Mouse (Mus musculus) intestine, embryonic 15.5 days (tissue): Measurements from ENCODE around the gene Neu2. TPM values are rescaled to one million over a fixed set of nuclear protein-coding genes. Genes with fewer than 3 reads are reported as not detected.
"Not testable (repeated sequence)": the region's sequence is repeated elsewhere in the genome, so short reads cannot be mapped to it uniquely, and the experiment has no call there.

ENCODE experiments used
- ATAC-seq: fragments of 200-750 bp; cut with Nextera tagmentation; 2 replicates; pipeline ENCODE4 v1.8.0; 2017; ENCODE audit warnings: moderate TSS enrichment, moderate library complexity
- H3K27ac ChIP-seq: fragments of 300-500 bp; sonication (generic); 2 replicates; pipeline ENCODE4 v1.5.1; 2015; ENCODE audit warnings: mild to moderate bottlenecking, inconsistent platforms
- H3K27me3 ChIP-seq: fragments of 300-500 bp; sonication (generic); replicated peaks from 2 replicates; pipeline ENCODE4 v1.6.1; 2015; ENCODE audit warnings: inconsistent platforms
- H3K36me3 ChIP-seq: fragments of 300-500 bp; sonication (generic); 2 replicates; pipeline ENCODE4 v1.6.1; 2015; ENCODE audit warnings: inconsistent platforms
- H3K4me1 ChIP-seq: fragments of 300-500 bp; sonication (generic); replicated peaks from 2 replicates; pipeline ENCODE4 v1.6.1; 2015; ENCODE audit warnings: inconsistent platforms
- H3K4me2 ChIP-seq: fragments of 300-500 bp; sonication (generic); replicated peaks from 2 replicates; pipeline ENCODE4 v1.6.1; 2015; ENCODE audit warnings: mild to moderate bottlenecking, inconsistent platforms
- H3K4me3 ChIP-seq: fragments of 300-500 bp; sonication (generic); replicated peaks from 2 replicates; pipeline ENCODE4 v1.5.1; 2015; ENCODE audit warnings: inconsistent platforms
- H3K9ac ChIP-seq: fragments of 300-500 bp; sonication (generic); 2 replicates; pipeline ENCODE4 v1.6.1; 2015; ENCODE audit warnings: inconsistent platforms
- H3K9me3 ChIP-seq: fragments of 300-500 bp; sonication (generic); 2 replicates; pipeline ENCODE4 v1.6.1; 2016; ENCODE audit warnings: inconsistent platforms
- WGBS: fragments of 180-500 bp; shearing (Covaris S2); methylation state at CpG from one replicate; pipeline ENCODE4 v1.1.7; 2015; 5-methylcytosine and 5-hydroxymethylcytosine counted together
- polyA plus RNA-seq: library from polyadenylated mRNA; unstranded; fragments of >200 nt; fragmentation: Nextera tagmentation; extraction: Ambion mirVana; gene quantifications from 2 replicates; pipeline ENCODE4 v1.2.1, GENCODE M21; 2015

The Neu2 gene
- polyA plus RNA-seq, result 3.2 and 3.4 TPM in 2 replicates

- no peaks in the 10 kb centered on the region for H3K36me3 ChIP-seq
- H3K27ac ChIP-seq, result no peak within 1 kb of the TSS
- H3K27me3 ChIP-seq, result peaks cover 28% of the 10 kb centered on the region
- H3K9ac ChIP-seq, result peak within 1 kb of the TSS; percentile 68
- no peaks in the 10 kb centered on the region for H3K9me3 ChIP-seq
- H3K4me2 ChIP-seq, result peak within 1 kb of the TSS; percentile 100
- 2% methylated on average over 56 of the region's 56 CpGs for WGBS
- H3K4me3 ChIP-seq, result peak within 1 kb of the TSS; percentile 69
- ATAC-seq, result peak; percentile 70
- peaks cover 14% of the 10 kb centered on the region for H3K4me1 ChIP-seq
These were observed at the start of gene Neu2 for GRCm38 (mm10) chr1:87509561-87510165. Neu2 (plus strand) TSS chr1:87509889.

GRCm38 (mm10) chr1:87467469-87467868, 42.2 kb upstream of the Neu2 start:
- Histone ChIP-seq H3K27ac (no peak overlapping the region), H3K9me3 (no peaks in the 10 kb centered on the region), H3K4me3 (no peak overlapping the region), H3K36me3 (no peaks in the 10 kb centered on the region), H3K9ac (no peak overlapping the region), H3K4me2 (no peak overlapping the region), H3K27me3 (no peaks in the 10 kb centered on the region), H3K4me1 (no peaks in the 10 kb centered on the region)
- 67% methylated on average over 9 of the region's 9 CpGs for WGBS
- ATAC-seq, result no peak

- H3K27me3 ChIP-seq, result no peaks in the 10 kb centered on the region
- H3K4me2 ChIP-seq, result no peak overlapping the region
- H3K4me3 ChIP-seq, result no peak overlapping the region
- no peaks in the 10 kb centered on the region for H3K4me1 ChIP-seq
- H3K9ac ChIP-seq, result no peak overlapping the region
- WGBS, result 70% methylated on average over 6 of the region's 6 CpGs
- no peak overlapping the region for H3K27ac ChIP-seq
- no peaks in the 10 kb centered on the region for H3K36me3 ChIP-seq
- ATAC-seq, result no peak
- H3K9me3 ChIP-seq, result no peaks in the 10 kb centered on the region
These were observed 41.4 kb upstream of the Neu2 start for GRCm38 (mm10) chr1:87468321-87468720.

GRCm38 (mm10) chr1:87469971-87470370, 39.7 kb upstream of the Neu2 start, which contains the start of gene Snorc:
Snorc (plus strand) TSS chr1:87470271.
- H3K4me1 ChIP-seq, H3K36me3 ChIP-seq, H3K27ac ChIP-seq, ATAC-seq, H3K27me3 ChIP-seq, H3K4me2 ChIP-seq, H3K9ac ChIP-seq, H3K4me3 ChIP-seq, H3K9me3 ChIP-seq: not testable (repeated sequence)
- 45% methylated on average over 8 of the region's 10 CpGs for WGBS

- no peak overlapping the region for H3K27ac ChIP-seq
- 80% methylated on average over 7 of the region's 7 CpGs for WGBS
- H3K27me3 ChIP-seq, result peaks cover 21% of the 10 kb centered on the region
- peaks cover 5% of the 10 kb centered on the region; the same call in 1 of the 2 replicates for H3K4me1 ChIP-seq
- H3K9ac ChIP-seq, result no peak overlapping the region
- H3K4me2 ChIP-seq, result no peak overlapping the region
- H3K36me3 ChIP-seq, result no peaks in the 10 kb centered on the region
- ATAC-seq, result no peak
- H3K4me3 ChIP-seq, result no peak overlapping the region
- H3K9me3 ChIP-seq, result no peaks in the 10 kb centered on the region
These were observed 37.8 kb upstream of the Neu2 start for GRCm38 (mm10) chr1:87471914-87472313.

GRCm38 (mm10) chr1:87472576-87472975, 37.1 kb upstream of the Neu2 start:
- Histone ChIP-seq H3K9me3 (no peaks in the 10 kb centered on the region), H3K9ac (no peak overlapping the region), H3K4me3 (no peak overlapping the region), H3K27me3 (peaks cover 21% of the 10 kb centered on the region), H3K4me1 (peaks cover 5% of the 10 kb centered on the region; the same call in 1 of the 2 replicates), H3K36me3 (no peaks in the 10 kb centered on the region), H3K4me2 (no peak overlapping the region), H3K27ac (no peak overlapping the region)
- ATAC-seq, result peak; percentile 14; the same call in 1 of the 2 replicates
- WGBS, result 68% methylated on average over 7 of the region's 7 CpGs

- peak; percentile 30 for ATAC-seq
- H3K9ac ChIP-seq, result no peak overlapping the region
These were observed 34.4 kb upstream of the Neu2 start for GRCm38 (mm10) chr1:87475076-87475895.

GRCm38 (mm10) chr1:87482546-87482945, 27.1 kb upstream of the Neu2 start:
- Histone ChIP-seq H3K27ac (no peak overlapping the region), H3K36me3 (no peaks in the 10 kb centered on the region), H3K4me2 (no peak overlapping the region), H3K9ac (no peak overlapping the region), H3K9me3 (no peaks in the 10 kb centered on the region), H3K4me3 (no peak overlapping the region), H3K4me1 (no peaks in the 10 kb centered on the region), H3K27me3 (no peaks in the 10 kb centered on the region)
- 89% methylated on average over 4 of the region's 4 CpGs for WGBS
- no peak for ATAC-seq

More at GRCm38 (mm10) chr1:87475076-87475895, 34.4 kb upstream of the Neu2 start:
- WGBS, result 5% methylated on average over 42 of the region's 42 CpGs
- Histone ChIP-seq H3K4me3 (peak overlapping the region; percentile 25), H3K36me3 (no peaks in the 10 kb centered on the region), H3K4me1 (peaks cover 5% of the 10 kb centered on the region; the same call in 1 of the 2 replicates), H3K4me2 (peak overlapping the region; percentile 55), H3K27ac (no peak overlapping the region), H3K9me3 (no peaks in the 10 kb centered on the region), H3K27me3 (peaks cover 21% of the 10 kb centered on the region)

GRCm38 (mm10) chr1:87486386-87486785, 23.3 kb upstream of the Neu2 start:
- Histone ChIP-seq H3K36me3 (no peaks in the 10 kb centered on the region), H3K9ac (no peak overlapping the region), H3K4me2 (no peak overlapping the region), H3K9me3 (no peaks in the 10 kb centered on the region), H3K27me3 (no peaks in the 10 kb centered on the region), H3K27ac (no peak overlapping the region), H3K4me3 (no peak overlapping the region), H3K4me1 (no peaks in the 10 kb centered on the region)
- no peak for ATAC-seq
- WGBS, result 54% methylated on average over 6 of the region's 6 CpGs

GRCm38 (mm10) chr1:87492285-87492684, 17.4 kb upstream of the Neu2 start:
- H3K4me2 ChIP-seq, result no peak overlapping the region
- no peaks in the 10 kb centered on the region for H3K4me1 ChIP-seq
- 75% methylated on average over 3 of the region's 3 CpGs for WGBS
- no peak overlapping the region for H3K27ac ChIP-seq
- no peak for ATAC-seq
- H3K27me3 ChIP-seq, result no peaks in the 10 kb centered on the region
- H3K36me3 ChIP-seq, result no peaks in the 10 kb centered on the region
- H3K4me3 ChIP-seq, result no peak overlapping the region
- no peak overlapping the region for H3K9ac ChIP-seq
- no peaks in the 10 kb centered on the region for H3K9me3 ChIP-seq

- 79% methylated on average over 4 of the region's 4 CpGs for WGBS
- Histone ChIP-seq H3K9me3 (no peaks in the 10 kb centered on the region), H3K4me2 (no peak overlapping the region), H3K36me3 (no peaks in the 10 kb centered on the region), H3K9ac (no peak overlapping the region), H3K4me1 (no peaks in the 10 kb centered on the region), H3K4me3 (no peak overlapping the region), H3K27me3 (no peaks in the 10 kb centered on the region), H3K27ac (no peak overlapping the region)
- ATAC-seq, result no peak
These were observed 16.1 kb upstream of the Neu2 start for GRCm38 (mm10) chr1:87493542-87493941.

GRCm38 (mm10) chr1:87505524-87505923, 4.2 kb upstream of the Neu2 start:
- H3K27ac ChIP-seq, result no peak overlapping the region
- ATAC-seq, result no peak
- WGBS, result 84% methylated on average over 4 of the region's 4 CpGs
- no peak overlapping the region for H3K4me2 ChIP-seq
- no peak overlapping the region for H3K9ac ChIP-seq
- H3K9me3 ChIP-seq, result no peaks in the 10 kb centered on the region
- H3K27me3 ChIP-seq, result peaks cover 21% of the 10 kb centered on the region
- no peaks in the 10 kb centered on the region for H3K36me3 ChIP-seq
- no peak overlapping the region for H3K4me3 ChIP-seq
- H3K4me1 ChIP-seq, result peaks cover 14% of the 10 kb centered on the region
